Mouse (Mus musculus) embryonic fibroblast, embryonic 13.5 days (primary cell): Measurements from ENCODE around the gene Slc35f4. TPM values are rescaled to one million over a fixed set of nuclear protein-coding genes. Genes with fewer than 3 reads are reported as not detected.

Experiments
- H3K27ac ChIP-seq: 2 replicates; pipeline ENCODE4 v1.5.1; 2012; ENCODE audit warnings: low read length, control low read depth, inconsistent platforms; ENCODE audit not compliant: insufficient read depth
- H3K4me1 ChIP-seq: 2 replicates; pipeline ENCODE4 v1.6.1; 2011; ENCODE audit warnings: low read length; ENCODE audit not compliant: control insufficient read depth, insufficient read depth
- H3K4me3 ChIP-seq: 2 replicates; pipeline ENCODE4 v1.5.1; 2011; ENCODE audit warnings: mild to moderate bottlenecking, control low read depth, low read length; ENCODE audit not compliant: insufficient read depth
- CTCF ChIP-seq: IDR thresholded peaks from 2 replicates; pipeline ENCODE4 v1.5.1; 2011; ENCODE audit warnings: mild to moderate bottlenecking, control low read depth, low read length, moderate library complexity, borderline replicate concordance; ENCODE audit not compliant: insufficient read depth
- POLR2A ChIP-seq: IDR thresholded peaks from 2 replicates; pipeline ENCODE4 v1.6.1; 2011; ENCODE audit warnings: low read depth, mild to moderate bottlenecking, control low read depth, low read length, moderate library complexity
- polyA plus RNA-seq: library from polyadenylated mRNA; stranded (reverse); fragments of >200 nt; gene quantifications from 2 replicates; pipeline ENCODE4 v1.2.4, GENCODE M21; 2011; ENCODE audit warnings: low read depth; ENCODE audit not compliant: missing spikeins, insufficient read length

Gene Slc35f4
- polyA plus RNA-seq, 1 experiment: not detected

DNA sequence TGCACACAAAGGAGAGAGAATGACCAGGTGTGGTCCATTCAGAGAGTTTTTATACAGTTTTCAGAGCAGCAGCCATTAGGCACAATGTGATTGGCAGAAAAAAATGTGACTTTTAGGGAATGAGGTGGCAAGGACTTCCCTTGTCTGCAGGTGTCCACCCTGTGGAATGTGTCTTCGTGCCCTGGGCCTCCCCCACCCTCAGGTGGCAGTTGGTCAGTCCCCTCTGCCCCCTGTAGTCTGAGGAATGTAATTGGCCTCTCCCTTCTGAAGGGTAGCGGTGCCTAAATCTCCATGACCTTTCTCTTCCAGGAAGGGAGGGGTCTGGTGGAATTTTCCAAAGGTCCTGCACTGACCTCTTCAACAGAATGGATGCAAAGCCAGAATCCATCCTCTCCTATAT, 163.7 kb downstream of the Slc35f4 start:
- Histone ChIP-seq H3K27ac (no peak overlapping the region), H3K4me1 (no peaks in the 10 kb centered on the region), H3K4me3 (no peak overlapping the region)
- TF ChIP-seq CTCF (no peak), POLR2A (no peak)

DNA sequence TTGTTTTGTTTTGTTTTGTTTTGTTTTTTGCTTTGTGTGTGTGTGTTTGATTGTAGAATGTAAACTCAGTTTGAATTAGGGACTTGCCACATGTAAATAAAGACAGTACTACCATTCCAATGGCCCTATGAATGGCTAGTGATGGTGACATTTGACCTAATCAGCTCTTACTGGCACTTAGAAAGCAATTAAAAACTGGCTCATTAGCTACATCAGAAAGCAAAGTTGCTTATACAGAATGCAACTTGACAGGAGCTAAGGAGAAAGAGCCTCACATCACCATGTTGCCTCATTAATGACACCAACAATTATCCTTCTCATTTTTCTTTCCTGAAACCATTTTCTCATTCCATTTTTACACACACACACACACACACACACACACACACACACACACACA, 170.3 kb downstream of the Slc35f4 start:
- no peak overlapping the region for H3K4me3 ChIP-seq
- TF ChIP-seq POLR2A: no peak
- no peak for TF ChIP-seq CTCF

DNA sequence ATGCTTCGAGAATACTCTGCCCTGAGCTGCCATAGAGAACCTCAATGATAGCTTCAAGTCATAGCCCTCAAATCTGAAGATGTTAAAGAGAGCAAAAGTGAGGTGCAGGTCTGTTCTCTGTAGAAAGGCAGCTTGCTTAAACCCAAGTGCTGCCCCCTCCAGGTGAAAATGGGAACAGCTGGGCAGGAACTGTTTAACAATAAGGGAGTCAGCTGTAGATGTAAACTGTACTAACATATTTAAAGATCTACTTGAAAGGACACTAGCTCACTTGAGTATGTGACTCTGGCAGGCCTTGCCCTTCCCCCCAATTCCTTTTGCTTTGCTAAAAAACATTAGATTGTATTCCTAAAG, 177.0 kb downstream of the Slc35f4 start:
- Histone ChIP-seq H3K4me3 (no peak overlapping the region), H3K27ac (no peak overlapping the region), H3K4me1 (no peaks in the 10 kb centered on the region)
- TF ChIP-seq CTCF (no peak), POLR2A (no peak)

More for the DNA sequence above, 170.3 kb downstream of the Slc35f4 start:
- Histone ChIP-seq H3K27ac (no peak overlapping the region), H3K4me1 (no peaks in the 10 kb centered on the region)

DNA sequence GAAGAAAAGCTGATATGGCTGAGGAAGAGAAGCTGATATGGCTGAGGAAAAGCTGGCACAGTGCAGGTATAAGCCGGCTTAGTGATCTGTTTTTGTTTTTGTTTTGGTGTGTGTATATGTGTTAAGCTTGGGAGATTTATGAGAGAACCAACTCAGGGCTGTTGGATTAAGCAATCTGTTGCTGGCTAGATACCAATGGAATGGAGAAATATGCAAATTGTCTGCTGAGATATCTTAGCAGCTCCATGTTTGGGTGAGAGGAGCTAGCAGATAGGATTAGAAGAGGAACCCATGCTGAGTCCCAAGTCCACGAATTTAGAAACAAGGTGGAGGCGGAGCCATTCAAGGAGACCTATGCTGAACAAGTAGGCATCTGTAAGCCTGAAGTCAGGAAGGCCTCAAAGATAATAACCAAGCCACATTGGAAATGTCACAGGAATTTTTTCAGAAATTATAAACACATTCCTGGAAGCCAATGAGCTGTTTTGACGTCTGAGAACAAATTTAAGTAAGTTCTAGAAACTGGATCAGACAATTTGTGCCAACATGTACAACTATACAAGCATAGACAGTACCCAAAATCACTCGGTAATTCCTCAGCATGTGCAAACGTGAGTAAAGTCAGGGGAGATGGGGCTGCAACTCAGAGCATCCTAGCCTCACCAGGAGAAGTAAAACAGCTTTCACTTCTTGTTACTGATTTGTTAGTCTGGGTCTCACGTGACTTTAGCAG, 177.5 kb downstream of the Slc35f4 start:
- Histone ChIP-seq H3K27ac (no peak overlapping the region), H3K4me1 (no peaks in the 10 kb centered on the region), H3K4me3 (no peak overlapping the region)
- TF ChIP-seq CTCF (no peak), POLR2A (no peak)

DNA sequence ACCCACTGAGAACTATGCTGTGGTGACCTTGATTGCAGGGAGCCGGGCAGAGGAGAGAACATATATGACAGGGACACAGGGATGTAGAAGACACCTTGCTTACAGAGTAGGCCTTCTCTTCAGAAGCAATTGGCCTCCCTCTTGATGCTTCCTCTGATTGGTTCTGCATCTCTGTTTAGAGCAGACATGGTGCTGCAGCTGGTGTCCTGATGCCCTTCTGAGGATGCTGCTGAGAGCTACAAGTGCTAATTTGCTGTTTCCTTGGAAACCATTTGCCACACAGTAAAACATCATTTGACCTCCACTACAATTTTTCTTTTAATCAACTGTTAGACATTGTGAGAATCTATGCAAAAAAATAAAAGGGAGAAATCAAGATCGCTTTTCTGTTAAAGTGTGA, 180.0 kb downstream of the Slc35f4 start:
- H3K27ac ChIP-seq: no peak overlapping the region
- H3K4me3 ChIP-seq: no peak overlapping the region
- TF ChIP-seq POLR2A (no peak), CTCF (no peak)

DNA sequence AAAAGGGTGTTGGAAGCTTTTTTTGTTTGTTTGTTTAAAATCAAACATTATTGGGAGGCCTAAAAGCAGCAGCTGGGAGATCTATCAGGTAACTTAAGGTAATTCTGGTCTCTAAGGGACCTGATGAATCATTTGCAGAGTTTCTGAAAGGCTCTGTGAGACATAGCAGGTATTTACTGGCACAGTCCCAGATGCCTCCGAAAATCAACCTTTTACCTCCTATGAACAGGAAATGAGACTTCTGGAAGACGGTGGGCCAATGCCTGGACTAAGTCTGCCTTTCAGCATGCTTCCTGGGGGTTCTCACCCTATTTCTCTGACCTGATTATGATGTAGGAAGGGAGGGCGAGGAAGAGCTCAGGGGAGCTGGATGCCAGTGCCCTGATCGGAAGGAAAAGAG, 188.8 kb downstream of the Slc35f4 start:
- Histone ChIP-seq H3K4me1 (no peaks in the 10 kb centered on the region), H3K4me3 (no peak overlapping the region), H3K27ac (no peak overlapping the region)
- TF ChIP-seq POLR2A (no peak), CTCF (no peak)

More for the DNA sequence above, 180.0 kb downstream of the Slc35f4 start:
- no peaks in the 10 kb centered on the region for H3K4me1 ChIP-seq

DNA sequence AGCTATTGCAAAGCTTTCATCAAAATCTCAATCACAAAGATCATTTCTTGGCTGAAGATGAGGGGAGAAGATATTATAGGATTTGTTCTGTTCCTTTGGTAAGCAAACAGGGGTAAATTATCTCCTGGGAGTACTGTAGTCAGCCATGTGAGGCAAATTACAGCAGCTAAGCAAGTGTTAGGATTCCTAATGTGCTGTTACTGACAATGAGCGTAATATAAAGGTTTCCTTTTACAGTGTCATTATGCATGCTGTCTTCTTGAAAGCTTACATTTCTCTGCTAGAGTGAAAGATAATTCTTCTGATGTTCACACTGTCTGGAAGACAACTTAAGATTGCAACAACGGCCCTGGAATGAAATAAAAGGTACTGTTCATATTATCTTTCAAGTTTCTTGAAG, 192.0 kb downstream of the Slc35f4 start:
- TF ChIP-seq POLR2A (no peak), CTCF (no peak)
- Histone ChIP-seq H3K27ac (no peak overlapping the region), H3K4me1 (no peaks in the 10 kb centered on the region), H3K4me3 (no peak overlapping the region)

DNA sequence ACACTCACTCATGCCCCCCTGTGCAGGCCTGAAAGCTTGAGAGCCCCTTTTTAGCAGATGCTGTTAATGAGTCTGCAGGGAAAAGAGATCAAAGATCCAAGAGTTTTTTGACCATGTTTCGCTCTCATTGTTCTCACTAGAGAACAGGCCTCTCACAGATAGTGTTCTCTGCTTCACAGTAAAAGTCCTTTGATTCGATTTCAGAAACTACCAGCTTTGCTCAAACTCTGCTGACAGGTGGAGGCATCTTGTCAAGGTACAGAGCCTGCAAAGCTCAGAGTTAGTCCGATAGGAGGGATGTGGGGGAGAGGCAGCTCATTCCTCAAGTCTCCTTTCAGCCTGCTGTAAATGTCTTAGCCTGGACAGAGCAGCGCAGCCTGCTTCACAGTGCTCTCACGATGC, 209.4 kb downstream of the Slc35f4 start:
- TF ChIP-seq POLR2A: no peak
- TF ChIP-seq CTCF: no peak
- H3K27ac ChIP-seq: no peak overlapping the region
- H3K4me1 ChIP-seq: no peaks in the 10 kb centered on the region
- H3K4me3 ChIP-seq: no peak overlapping the region

DNA sequence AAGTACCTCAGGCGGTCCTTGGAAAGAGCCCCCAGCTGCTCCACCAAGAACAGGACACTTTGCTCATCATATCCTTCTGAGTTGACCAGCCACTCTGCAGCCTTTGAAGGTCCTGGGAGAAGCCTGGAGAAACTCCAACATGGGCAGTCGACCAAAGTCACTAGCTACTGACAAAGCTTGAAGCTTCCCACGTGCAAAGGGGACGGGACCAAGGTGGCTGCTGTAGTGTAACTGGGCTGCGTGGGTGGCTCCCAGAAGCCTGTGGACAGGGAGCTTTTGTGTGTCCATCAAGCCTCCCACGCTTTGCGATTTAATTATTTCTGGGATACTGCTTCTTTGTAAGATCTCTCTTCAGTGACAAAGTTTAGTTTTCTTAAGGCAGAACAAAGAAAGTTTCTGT, 211.9 kb downstream of the Slc35f4 start:
- no peaks in the 10 kb centered on the region for H3K4me1 ChIP-seq
- H3K4me3 ChIP-seq: no peak overlapping the region
- no peak overlapping the region for H3K27ac ChIP-seq
- TF ChIP-seq CTCF (no peak), POLR2A (no peak)

DNA sequence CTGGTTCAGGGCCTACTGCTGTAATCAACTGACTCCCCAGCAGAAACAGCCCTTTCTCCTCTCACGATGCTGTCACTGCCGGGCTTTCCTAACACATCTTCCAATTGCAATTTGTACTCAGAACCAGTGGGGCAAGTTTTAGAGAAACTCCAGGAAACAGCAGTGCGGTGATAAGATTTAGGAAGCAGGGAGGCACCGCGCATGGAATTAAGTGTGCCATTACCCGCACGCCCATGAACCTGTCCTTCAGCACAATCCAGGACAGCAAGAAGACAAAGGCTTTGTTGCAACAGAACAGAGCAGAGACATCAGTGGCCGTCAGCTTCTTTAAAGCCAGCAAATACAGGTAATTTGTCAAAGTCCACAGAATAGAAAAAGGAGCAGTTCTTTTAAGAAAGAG, 212.5 kb downstream of the Slc35f4 start:
- Histone ChIP-seq H3K4me3 (no peak overlapping the region), H3K4me1 (no peaks in the 10 kb centered on the region), H3K27ac (no peak overlapping the region)
- TF ChIP-seq POLR2A (no peak), CTCF (no peak)
